Mouse (Mus musculus) adrenal gland, adult 18-20 months (tissue): Measurements from ENCODE around the gene Prr5l. TPM values are rescaled to one million over a fixed set of nuclear protein-coding genes. Genes with fewer than 3 reads are reported as not detected.

Experiments used
- DNase-seq, 2 experiments: peaks; one replicate each; pipeline ENCODE4 v3.0.0; 2021 to 2022; ENCODE audit warnings: low spot score in 2 of 2
- total RNA-seq, 2 experiments: library from RNA; stranded (reverse); gene quantifications; 1 replicate in 1 of 2; 2 replicates in 1 of 2; pipeline ENCODE4 v1.2.3; 2021

The Prr5l gene
- total RNA-seq, 2 experiments from 2014 or later = 3.9 to 5.6 TPM

GRCm38 (mm10) chr2:101730972-101731371, 151.9 kb downstream of the Prr5l start:
- no peak for DNase-seq

- no peak for DNase-seq
Measured at GRCm38 (mm10) chr2:101729472-101729871, 153.4 kb downstream of the Prr5l start.

GRCm38 (mm10) chr2:101727787-101728186, 155.0 kb downstream of the Prr5l start:
- DNase-seq = no peak

- no peak for DNase-seq
Measured at GRCm38 (mm10) chr2:101723333-101723881, 159.4 kb downstream of the Prr5l start.

GRCm38 (mm10) chr2:101722370-101723332, 160.2 kb downstream of the Prr5l start:
- no peak for DNase-seq

- DNase-seq = no peak
Measured at GRCm38 (mm10) chr2:101721835-101722234, 161.0 kb downstream of the Prr5l start.

GRCm38 (mm10) chr2:101717162-101717561, 165.7 kb downstream of the Prr5l start:
- no peak for DNase-seq

GRCm38 (mm10) chr2:101715650-101716323, 167.0 kb downstream of the Prr5l start:
- DNase-seq = peak; percentile 30 to 63

- no peak for DNase-seq
Measured at GRCm38 (mm10) chr2:101711608-101712007, 171.2 kb downstream of the Prr5l start.

GRCm38 (mm10) chr2:101705941-101706485, 176.8 kb downstream of the Prr5l start:
- DNase-seq = no peak

GRCm38 (mm10) chr2:101699284-101699683, 183.5 kb downstream of the Prr5l start:
- DNase-seq = no peak

GRCm38 (mm10) chr2:101695584-101695983, 187.2 kb downstream of the Prr5l start:
- DNase-seq = no peak

- DNase-seq = no peak
Measured at GRCm38 (mm10) chr2:101693577-101694215, 189.1 kb downstream of the Prr5l start.

GRCm38 (mm10) chr2:101693043-101693442, 189.8 kb downstream of the Prr5l start:
- no peak for DNase-seq

GRCm38 (mm10) chr2:101690252-101690827, 192.5 kb downstream of the Prr5l start:
- no peak for DNase-seq

GRCm38 (mm10) chr2:101688011-101688410, 194.8 kb downstream of the Prr5l start:
- DNase-seq = no peak

- no peak for DNase-seq
Measured at GRCm38 (mm10) chr2:101684421-101684820, 198.4 kb downstream of the Prr5l start.

- no peak for DNase-seq
Measured at GRCm38 (mm10) chr2:101679164-101679784, 203.6 kb downstream of the Prr5l start.

- DNase-seq = peak; percentile 88
Measured at GRCm38 (mm10) chr2:101678236-101679021, 204.4 kb downstream of the Prr5l start, which contains the start of gene Traf6. TSS of gene Traf6 (plus strand) at chr2:101678429.
